ENCODE assay signal across 8 mouse cellular contexts in the genomic region with DNA sequence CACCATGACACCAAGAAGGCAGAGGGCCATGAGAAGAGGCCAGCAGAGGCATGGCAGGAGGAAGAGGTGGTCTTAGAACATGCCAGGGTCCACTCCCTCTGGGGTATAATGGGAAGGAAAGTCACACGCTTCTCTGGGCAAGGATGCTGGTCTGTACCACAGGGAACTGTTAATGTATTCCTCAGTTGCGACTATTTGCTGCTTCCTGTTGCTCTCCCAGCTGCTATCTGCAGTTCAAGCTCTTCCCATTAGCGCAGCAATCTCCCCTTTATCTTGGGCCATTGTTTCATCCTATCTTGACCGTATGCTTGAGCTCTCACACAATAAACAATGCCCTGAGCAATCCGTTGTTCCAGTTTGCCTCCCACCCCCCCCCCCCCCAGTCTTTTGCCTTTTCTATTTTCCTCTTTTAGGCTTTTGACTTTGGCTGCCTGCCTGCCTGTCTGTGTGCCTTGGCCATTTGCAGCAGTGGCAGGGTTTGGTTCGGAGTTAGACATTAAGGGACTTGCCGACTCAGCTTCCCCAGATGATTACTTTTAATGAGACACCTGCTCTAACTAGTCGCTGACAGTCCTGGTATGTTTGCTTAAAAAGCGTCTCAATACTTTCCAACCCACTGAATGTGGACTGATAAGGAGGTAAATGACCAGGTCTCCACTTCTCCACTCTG. TPM values are rescaled to one million over a fixed set of nuclear protein-coding genes. Genes with fewer than 3 reads are reported as not detected.
A peak's percentile ranks its signal among the peaks of the same experiment; 100 is the strongest.
DNase-seq lines count a peak whose midpoint lies in the region; ATAC-seq lines count a peak whose summit lies in the region.

No protein-coding gene starts in this region.

- WGBS in lung, embryonic 16.5 days = 12% methylated on average over 9 of the region's 9 CpGs
- WGBS in liver, embryonic 15.5 days (ENCODE audit: insufficient replicate concordance) = 11% methylated on average over 9 of the region's 9 CpGs
- 29% methylated on average over 9 of the region's 9 CpGs for WGBS in stomach, embryonic 16.5 days

- no peaks in the 10 kb centered on the region for H3K27me3 ChIP-seq in lung, embryonic 16.5 days (ENCODE audit: control insufficient read depth, insufficient read depth, low read depth, low read length)
- no peaks in the 10 kb centered on the region for H3K27me3 ChIP-seq in liver, embryonic 15.5 days
- no peaks in the 10 kb centered on the region for H3K27me3 ChIP-seq in stomach, embryonic 16.5 days (ENCODE audit: control insufficient read depth, insufficient read depth, low read length)

- no peak overlapping the region for H3K4me3 ChIP-seq in lung, embryonic 16.5 days (ENCODE audit: low read length)
- no peak overlapping the region for H3K4me3 ChIP-seq in liver, embryonic 15.5 days (replicated peaks)
- no peak overlapping the region for H3K4me3 ChIP-seq in stomach, embryonic 16.5 days (replicated peaks; ENCODE audit: low read length)

- ATAC-seq in lung, embryonic 16.5 days (ENCODE audit: low read depth) = peak; percentile 51
- no peak; the same call in 1 of the 2 replicates for ATAC-seq in liver, embryonic 15.5 days (ENCODE audit: insufficient read depth)
- no peak for ATAC-seq in stomach, embryonic 16.5 days (ENCODE audit: insufficient read depth, low FRiP score)
- no peak for ATAC-seq in activated CD4-positive, CD25-positive, alpha-beta regulatory T cell, adult 4 months

- no peak for DNase-seq in lung, postnatal 25 days (ENCODE audit: low spot score)
- DNase-seq in heart, postnatal 4 days = peak; percentile 63
- no peak for DNase-seq in layer of hippocampus, adult 8-10 months (ENCODE audit: low spot score in 2 of 2)
- DNase-seq in B cell, adult 2 months = no peak

- 0 out of 2 replicates have a peak overlapping the region, but pooled peaks have one; percentile 2 for H3K9ac ChIP-seq in lung, embryonic 16.5 days (ENCODE audit: low read length)
- H3K9ac ChIP-seq in liver, embryonic 15.5 days = no peak overlapping the region
- H3K9ac ChIP-seq in stomach, embryonic 16.5 days (ENCODE audit: low read length) = no peak overlapping the region

- peaks cover 49% of the 10 kb centered on the region for H3K4me1 ChIP-seq in lung, embryonic 16.5 days (replicated peaks; ENCODE audit: control insufficient read depth, insufficient read depth, low read length)
- peaks cover 92% of the 10 kb centered on the region for H3K4me1 ChIP-seq in liver, embryonic 15.5 days (replicated peaks)
- peaks cover 43% of the 10 kb centered on the region for H3K4me1 ChIP-seq in stomach, embryonic 16.5 days (ENCODE audit: control insufficient read depth, insufficient read depth, low read length)

- H3K36me3 ChIP-seq in lung, embryonic 16.5 days (ENCODE audit: control insufficient read depth, insufficient read depth, low read length) = no peaks in the 10 kb centered on the region
- no peaks in the 10 kb centered on the region for H3K36me3 ChIP-seq in liver, embryonic 15.5 days (replicated peaks)
- no peaks in the 10 kb centered on the region for H3K36me3 ChIP-seq in stomach, embryonic 16.5 days (ENCODE audit: control insufficient read depth, insufficient read depth, low read length)

- H3K9me3 ChIP-seq in lung, embryonic 16.5 days (ENCODE audit: control insufficient read depth, low read length) = no peaks in the 10 kb centered on the region
- no peaks in the 10 kb centered on the region for H3K9me3 ChIP-seq in liver, embryonic 15.5 days (replicated peaks)
- H3K9me3 ChIP-seq in stomach, embryonic 16.5 days (replicated peaks; ENCODE audit: control insufficient read depth, low read length) = no peaks in the 10 kb centered on the region

- H3K4me2 ChIP-seq in lung, embryonic 16.5 days (ENCODE audit: low read depth, low read length) = no peak overlapping the region
- H3K4me2 ChIP-seq in liver, embryonic 15.5 days = peak overlapping the region; percentile 11; the same call in 1 of the 2 replicates
- no peak overlapping the region for H3K4me2 ChIP-seq in stomach, embryonic 16.5 days (ENCODE audit: low read depth, low read length)

- peak overlapping the region; percentile 71 for H3K27ac ChIP-seq in lung, embryonic 16.5 days (ENCODE audit: low read length)
- peak overlapping the region; percentile 55 for H3K27ac ChIP-seq in liver, embryonic 15.5 days (replicated peaks)
- peak overlapping the region; percentile 48; the same call in 1 of the 2 replicates for H3K27ac ChIP-seq in stomach, embryonic 16.5 days (ENCODE audit: low read length)

RNA-seq across cellular contexts. Expression of a gene that starts 15.0 kb away (rescaled TPM):
- 8.4 and 8.5 TPM in 2 replicates for polyA plus RNA-seq in lung, embryonic 16.5 days (2015; fragmentation: Nextera tagmentation; extraction: Ambion mirVana)
- total RNA-seq in heart, postnatal 4 days (2021) = 10 to 100 TPM; 85.9 to 86.8 TPM
- polyA plus RNA-seq in liver, embryonic 15.5 days (2015; fragmentation: Nextera tagmentation; extraction: Ambion mirVana) = 14.1 and 18.9 TPM in 2 replicates
- 6.9 and 7.2 TPM in 2 replicates for polyA plus RNA-seq in stomach, embryonic 16.5 days (2015; fragmentation: Nextera tagmentation; extraction: Ambion mirVana)
- 1 to 10 TPM; 3.9 to 4.6 TPM for polyA plus RNA-seq in activated CD4-positive, CD25-positive, alpha-beta regulatory T cell, adult 4 months (2017; shearing (Covaris generic))
- total RNA-seq in layer of hippocampus, adult 8-10 months (2022) = 100 to 1,000 TPM in 1 of 4 experiments, 10 to 100 TPM in 3; 84.5 to 102 (median 90.0) TPM
